Mouse (Mus musculus) CD4-positive, CD25-positive, alpha-beta regulatory T cell, adult 9 weeks (primary cell): ENCODE measurements around the gene Tmcc2. TPM values are rescaled to one million over a fixed set of nuclear protein-coding genes. Genes with fewer than 3 reads are reported as not detected.

ENCODE experiments used
- polyA plus RNA-seq: library from polyadenylated mRNA; unstranded; fragments of 100-300 nt; shearing (Covaris generic); gene quantifications from one replicate; pipeline ENCODE4 v1.2.1, GENCODE M21; 2017

Gene Tmcc2
- 0.53 TPM for polyA plus RNA-seq

GRCm38 (mm10) chr1:132390691-132391579, at the start of gene Tmcc2:
Tmcc2 (minus strand) TSS chr1:132391281.

DNA sequence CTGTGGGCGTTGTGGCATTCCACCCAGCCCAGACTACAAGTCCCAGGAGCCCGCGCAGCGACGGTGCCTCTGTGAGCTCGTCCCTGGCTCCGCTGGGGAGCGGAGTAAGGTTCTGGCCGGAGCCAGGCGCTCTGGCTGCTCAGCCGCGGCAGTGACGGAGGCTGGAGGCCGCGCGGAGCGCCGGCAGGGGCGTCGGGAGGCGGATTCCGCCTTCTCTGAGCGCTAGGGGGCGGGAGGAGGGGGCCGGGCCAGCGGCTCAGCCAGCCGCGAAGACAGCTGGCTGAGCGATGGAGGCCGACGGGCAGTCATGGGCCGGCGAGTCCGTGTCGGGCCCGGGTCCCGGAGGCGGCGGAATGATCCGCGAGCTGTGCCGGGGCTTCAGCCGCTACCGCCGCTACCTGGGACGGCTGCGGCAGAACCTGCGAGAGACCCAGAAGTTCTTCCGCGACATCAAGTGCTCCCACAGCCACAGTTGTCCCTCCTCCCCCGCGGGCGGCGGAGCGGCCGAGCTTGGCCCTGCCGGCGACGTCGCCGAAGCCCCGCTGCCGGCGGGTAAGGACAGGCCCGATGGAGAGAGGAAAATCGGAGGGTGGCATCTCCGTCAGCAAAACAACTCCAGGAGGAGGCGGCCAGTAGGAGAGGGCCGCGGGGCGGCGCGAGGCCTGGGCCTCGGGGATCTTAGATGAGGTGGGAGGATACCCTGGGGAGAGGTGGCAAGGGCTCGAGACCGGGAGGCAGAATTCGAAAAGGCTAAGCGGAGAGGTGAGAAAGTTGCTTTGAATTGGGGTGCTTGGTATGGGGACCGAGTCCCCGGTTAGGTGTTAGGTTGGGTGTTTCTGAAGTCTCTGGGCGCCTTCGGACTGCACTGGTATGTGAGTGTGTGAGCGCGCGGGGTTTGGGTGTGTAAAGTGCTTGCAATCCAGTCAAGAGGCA, 26.5 kb upstream of the Tmcc2 start, which contains the start of gene Dstyk:
Dstyk (plus strand) TSS at position 237 of the 933 bp plus-strand sequence.

GRCm38 (mm10) chr1:132315889-132316624, 75.0 kb downstream of the Tmcc2 start, which contains the start of gene Nuak2:
Nuak2 (plus strand) TSS chr1:132316126.

Other genes with a start within 250 kb of the Tmcc2 start
- gene Lemd1, start 199.8 kb downstream of the Tmcc2 start, polyA plus RNA-seq, result not detected
- gene AC124108.1, start 199.8 kb downstream of the Tmcc2 start, polyA plus RNA-seq, result not detected
- gene Gm10188, start 161.5 kb downstream of the Tmcc2 start, polyA plus RNA-seq, result not detected
- not detected for gene Klhdc8a, start 92.7 kb downstream of the Tmcc2 start, polyA plus RNA-seq
- gene Nuak2, start 75.2 kb downstream of the Tmcc2 start, polyA plus RNA-seq, result 3.3 TPM
- gene Dstyk, start 26.3 kb upstream of the Tmcc2 start, polyA plus RNA-seq, result 5.2 TPM
- gene Rbbp5, start 86.1 kb upstream of the Tmcc2 start, polyA plus RNA-seq, result 82.2 TPM
- 15.1 TPM for gene Tmem81, start 114.9 kb upstream of the Tmcc2 start, polyA plus RNA-seq
- not detected for gene Cntn2, start 152.0 kb upstream of the Tmcc2 start, polyA plus RNA-seq